Comparison of ENCODE assay signal across 27 mouse cellular contexts in genomic region chr3:21241184-21241583, GRCm38 (mm10).
"Had no signal": no experiment of that assay in that cellular context is flagged by ENCODE, and none has a peak within 500 bp of the region (broad histone marks: within the 10 kb centered on the region; RNA-seq: fewer than 3 reads in every experiment).

No protein-coding gene starts in this region.

- H3K9me3 ChIP-seq: limb, embryonic 10.5 days; limb, embryonic 12.5 days; limb, embryonic 13.5 days; limb, embryonic 15.5 days; liver, embryonic 12.5 days; liver, embryonic 13.5 days; liver, embryonic 15.5 days; lung, embryonic 15.5 days; megakaryocyte, embryonic 14.5 days; midbrain, embryonic 10.5 days; midbrain, embryonic 12.5 days; midbrain, embryonic 13.5 days; midbrain, embryonic 15.5 days had no signal

- H3K4me3 ChIP-seq: limb, embryonic 10.5 days; limb, embryonic 12.5 days; limb, embryonic 13.5 days; limb, embryonic 15.5 days; liver, embryonic 12.5 days; liver, embryonic 13.5 days; liver, embryonic 15.5 days; lung, embryonic 15.5 days; megakaryocyte, embryonic 14.5 days; midbrain, embryonic 10.5 days; midbrain, embryonic 12.5 days; midbrain, embryonic 13.5 days; midbrain, embryonic 15.5 days; myocyte had no signal

- DNase-seq: left cerebral cortex, postnatal 4 days; liver; liver, embryonic 13.5 days; liver, postnatal 0 days; lung, adult 18-20 months; lung, adult 2 months; lung, embryonic 14.5 days; lung, postnatal 10 days; lung, postnatal 14 days; lung, postnatal 36 days; lung, postnatal 4 days; midbrain, embryonic 14.5 days had no signal

- H3K27ac ChIP-seq: limb, embryonic 10.5 days; limb, embryonic 12.5 days; limb, embryonic 13.5 days; limb, embryonic 15.5 days; liver, embryonic 12.5 days; liver, embryonic 13.5 days; liver, embryonic 14.5 days; liver, embryonic 15.5 days; lung, embryonic 15.5 days; macrophage; midbrain, embryonic 10.5 days; midbrain, embryonic 12.5 days; midbrain, embryonic 13.5 days; midbrain, embryonic 15.5 days had no signal

- H3K4me1 ChIP-seq: limb, embryonic 10.5 days; limb, embryonic 12.5 days; limb, embryonic 13.5 days; limb, embryonic 15.5 days; liver, embryonic 12.5 days; liver, embryonic 13.5 days; liver, embryonic 15.5 days; lung, embryonic 15.5 days; megakaryocyte, embryonic 14.5 days; midbrain, embryonic 10.5 days; midbrain, embryonic 12.5 days; midbrain, embryonic 13.5 days; midbrain, embryonic 15.5 days had no signal

- H3K27me3 ChIP-seq: limb, embryonic 12.5 days; limb, embryonic 13.5 days; limb, embryonic 15.5 days; liver, embryonic 12.5 days; liver, embryonic 13.5 days; liver, embryonic 15.5 days; lung, embryonic 15.5 days; megakaryocyte, embryonic 14.5 days; midbrain, embryonic 12.5 days; midbrain, embryonic 13.5 days; midbrain, embryonic 15.5 days had no signal

- H3K36me3 ChIP-seq: limb, embryonic 10.5 days; limb, embryonic 12.5 days; limb, embryonic 13.5 days; limb, embryonic 15.5 days; liver, embryonic 12.5 days; liver, embryonic 13.5 days; liver, embryonic 15.5 days; lung, embryonic 15.5 days; midbrain, embryonic 10.5 days; midbrain, embryonic 12.5 days; midbrain, embryonic 13.5 days; midbrain, embryonic 15.5 days had no signal

- H3K9ac ChIP-seq: limb, embryonic 12.5 days; limb, embryonic 13.5 days; limb, embryonic 15.5 days; liver, embryonic 12.5 days; liver, embryonic 13.5 days; liver, embryonic 14.5 days; liver, embryonic 15.5 days; liver, postnatal 0 days; lung, embryonic 14.5 days; lung, embryonic 15.5 days; midbrain, embryonic 12.5 days; midbrain, embryonic 13.5 days; midbrain, embryonic 15.5 days had no signal
